Mouse (Mus musculus): ENCODE results near the gene Hsdl1. TPM values are rescaled to one million over a fixed set of nuclear protein-coding genes. Genes with fewer than 3 reads are reported as not detected.

Hsdl1 gene
- polyA plus RNA-seq, 1 experiment: 29.9 TPM

DNA sequence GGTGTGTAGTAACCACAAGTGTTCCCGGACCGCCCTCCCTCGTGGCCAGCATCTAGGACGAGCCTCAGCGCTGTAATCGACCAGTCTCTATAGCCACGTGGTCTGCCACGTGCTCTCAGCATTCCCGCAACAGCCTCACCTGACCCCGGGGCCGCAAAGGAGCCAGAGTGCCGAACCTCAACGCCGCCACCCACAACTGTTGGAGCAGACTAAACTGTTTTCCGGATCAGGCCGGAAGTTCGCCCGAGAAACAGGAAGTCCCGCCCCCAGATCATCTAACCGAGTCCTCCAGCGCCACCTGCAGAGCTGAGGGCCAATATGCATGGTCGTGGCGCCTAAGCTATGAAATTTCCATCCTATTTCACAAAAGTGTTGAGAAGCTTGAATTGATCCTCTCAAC, 30.0 kb upstream of the Hsdl1 start, which contains the start of gene Taf1c:
Taf1c (minus strand) TSS at position 227 of the 400 bp plus-strand sequence.
- under 1% methylated on average over 23 of the region's 23 CpGs for WGBS
- peak; percentile 95 for TF ChIP-seq CTCF (IDR thresholded peaks at IDR 0.05; ENCODE audit: extremely low read depth, insufficient read depth, insufficient read length, insufficient replicate concordance)
- TF ChIP-seq POLR2A (IDR thresholded peaks at IDR 0.05; ENCODE audit: low read depth, low read length): peak; percentile 32
- Histone ChIP-seq H3K36me3 (ENCODE audit: control insufficient read depth, insufficient read depth, low read length) (peaks cover 20% of the 10 kb centered on the region), H3K27ac (ENCODE audit: insufficient read depth, low read length) (peak within 1 kb of the TSS; percentile 77), H3K27me3 (ENCODE audit: control insufficient read depth, insufficient read depth, low read length) (no peaks in the 10 kb centered on the region), H3K4me3 (ENCODE audit: extremely low read depth, insufficient read depth, insufficient read length) (peak within 1 kb of the TSS; percentile 77), H3K4me1 (ENCODE audit: control insufficient read depth, insufficient read depth, insufficient read length) (peaks cover 7% of the 10 kb centered on the region; the same call in 1 of the 2 replicates)
- peak; percentile 86 to 91 for DNase-seq (ENCODE audit: low read depth in 1 of 2, low spot score in 2 of 2)

DNA sequence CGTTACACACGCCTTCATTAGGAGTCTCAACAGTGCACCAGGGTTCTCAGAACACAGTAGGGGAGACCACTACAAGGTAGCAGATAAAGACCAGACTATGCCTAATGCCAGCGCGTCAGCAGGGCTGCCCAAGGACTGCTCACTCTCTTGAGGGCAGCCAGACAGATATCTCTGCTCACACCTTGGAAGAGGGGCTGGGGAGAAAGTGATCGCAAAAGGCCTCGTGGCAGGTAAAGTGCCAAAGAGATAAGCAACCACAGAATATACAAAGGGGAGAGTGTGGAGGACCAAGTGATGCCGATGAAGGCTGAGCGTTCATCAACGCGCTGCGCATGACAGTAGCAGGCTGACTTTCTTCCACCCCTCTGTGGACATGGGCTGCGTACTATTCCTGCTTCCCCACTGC, 29.4 kb upstream of the Hsdl1 start:
- Histone ChIP-seq H3K36me3 (ENCODE audit: control insufficient read depth, insufficient read depth, low read length) (peaks cover 26% of the 10 kb centered on the region), H3K27me3 (ENCODE audit: control insufficient read depth, insufficient read depth, low read length) (no peaks in the 10 kb centered on the region), H3K27ac (ENCODE audit: insufficient read depth, low read length) (no peak overlapping the region), H3K4me3 (ENCODE audit: extremely low read depth, insufficient read depth, insufficient read length) (peak overlapping the region; percentile 77), H3K4me1 (ENCODE audit: control insufficient read depth, insufficient read depth, insufficient read length) (peaks cover 7% of the 10 kb centered on the region; the same call in 1 of the 2 replicates)
- no peak for DNase-seq (ENCODE audit: low read depth in 1 of 2, low spot score in 2 of 2)
- WGBS: 27% methylated on average over 12 of the region's 12 CpGs
- TF ChIP-seq CTCF (IDR thresholded peaks at IDR 0.05; ENCODE audit: extremely low read depth, insufficient read depth, insufficient read length, insufficient replicate concordance) (no peak), POLR2A (IDR thresholded peaks at IDR 0.05; ENCODE audit: low read depth, low read length) (no peak)

DNA sequence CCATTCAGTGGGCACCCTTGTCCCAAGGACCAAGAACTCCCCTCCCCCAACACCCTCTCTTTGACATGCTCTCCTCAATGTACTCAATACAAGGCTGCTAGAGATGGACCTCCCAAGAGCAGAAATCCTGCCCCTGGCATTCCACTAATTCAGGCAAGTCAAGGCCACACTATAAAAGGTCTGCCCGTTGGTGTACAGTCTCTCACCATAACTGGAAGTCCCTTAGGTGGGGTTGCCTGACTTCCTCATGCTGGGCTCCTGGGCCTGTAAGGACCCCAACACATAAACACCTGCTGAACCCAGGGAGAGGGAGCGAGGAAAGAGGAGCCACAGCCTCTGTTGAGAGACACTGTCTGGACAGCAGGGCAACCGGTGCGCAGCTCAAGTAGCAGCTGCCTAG, 28.8 kb upstream of the Hsdl1 start:
- no peaks in the 10 kb centered on the region for H3K27me3 ChIP-seq (ENCODE audit: control insufficient read depth, insufficient read depth, low read length)
- H3K4me3 ChIP-seq (ENCODE audit: extremely low read depth, insufficient read depth, insufficient read length): no peak overlapping the region
- WGBS: 86% methylated on average over 4 of the region's 4 CpGs
- no peak for DNase-seq (ENCODE audit: low read depth in 1 of 2, low spot score in 2 of 2)
- H3K4me1 ChIP-seq (ENCODE audit: control insufficient read depth, insufficient read depth, insufficient read length): peaks cover 7% of the 10 kb centered on the region; the same call in 1 of the 2 replicates
- peaks cover 32% of the 10 kb centered on the region for H3K36me3 ChIP-seq (ENCODE audit: control insufficient read depth, insufficient read depth, low read length)
- TF ChIP-seq CTCF (IDR thresholded peaks at IDR 0.05; ENCODE audit: extremely low read depth, insufficient read depth, insufficient read length, insufficient replicate concordance) (no peak), POLR2A (IDR thresholded peaks at IDR 0.05; ENCODE audit: low read depth, low read length) (no peak)
- no peak overlapping the region for H3K27ac ChIP-seq (ENCODE audit: insufficient read depth, low read length)

DNA sequence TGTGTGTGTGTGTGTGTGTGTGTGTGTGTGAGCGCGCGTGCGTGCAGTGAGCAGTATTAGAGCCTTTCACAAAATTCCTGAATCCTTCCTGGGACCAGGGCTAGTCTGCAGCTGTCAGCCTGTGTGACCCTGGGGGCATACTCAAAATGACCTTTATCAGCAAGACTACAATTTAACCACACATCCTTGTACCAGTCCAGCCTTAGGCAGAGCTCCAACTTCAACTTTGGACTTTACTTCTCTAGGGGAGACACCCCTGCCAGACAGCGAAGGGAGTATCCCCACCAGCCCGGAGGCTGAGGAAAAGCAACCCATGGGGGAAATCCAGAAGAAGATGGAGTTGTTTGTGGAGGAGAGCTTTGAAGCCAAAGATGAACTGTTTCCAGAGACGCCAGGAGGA, 16.5 kb upstream of the Hsdl1 start:
- DNase-seq (ENCODE audit: low read depth in 1 of 2, low spot score in 2 of 2): no peak
- WGBS: 92% methylated on average over 7 of the region's 7 CpGs
- H3K27ac ChIP-seq (ENCODE audit: insufficient read depth, low read length): no peak overlapping the region
- H3K27me3 ChIP-seq (ENCODE audit: control insufficient read depth, insufficient read depth, low read length): no peaks in the 10 kb centered on the region
- H3K36me3 ChIP-seq (ENCODE audit: control insufficient read depth, insufficient read depth, low read length): no peaks in the 10 kb centered on the region
- H3K4me3 ChIP-seq (ENCODE audit: extremely low read depth, insufficient read depth, insufficient read length): no peak overlapping the region
- TF ChIP-seq CTCF (IDR thresholded peaks at IDR 0.05; ENCODE audit: extremely low read depth, insufficient read depth, insufficient read length, insufficient replicate concordance): no peak
- TF ChIP-seq POLR2A (IDR thresholded peaks at IDR 0.05; ENCODE audit: low read depth, low read length): no peak
- peaks cover 3% of the 10 kb centered on the region; the same call in 1 of the 2 replicates for H3K4me1 ChIP-seq (ENCODE audit: control insufficient read depth, insufficient read depth, insufficient read length)

DNA sequence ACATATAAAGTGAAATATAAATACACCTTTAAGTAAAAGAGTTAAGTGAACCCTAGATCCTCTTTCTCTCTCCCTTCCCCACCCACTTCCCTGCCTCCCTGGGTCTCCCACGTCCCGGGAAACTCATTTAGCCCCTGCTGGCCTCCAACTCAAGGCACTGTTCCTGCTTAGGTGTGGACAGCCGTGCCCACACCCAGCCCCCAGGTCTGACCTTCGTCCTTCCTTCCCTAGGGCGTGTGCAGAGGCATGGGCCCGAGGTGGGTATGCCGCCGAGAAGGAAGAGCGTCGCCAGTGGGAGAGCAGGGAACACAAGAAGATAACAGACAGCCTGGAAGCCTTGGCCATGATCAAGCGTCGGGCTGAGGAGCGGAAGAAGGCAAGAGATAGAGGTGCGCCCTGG, 15.4 kb upstream of the Hsdl1 start:
- peaks cover 5% of the 10 kb centered on the region; the same call in 1 of the 2 replicates for H3K4me1 ChIP-seq (ENCODE audit: control insufficient read depth, insufficient read depth, insufficient read length)
- no peak for DNase-seq (ENCODE audit: low read depth in 1 of 2, low spot score in 2 of 2)
- no peaks in the 10 kb centered on the region for H3K36me3 ChIP-seq (ENCODE audit: control insufficient read depth, insufficient read depth, low read length)
- H3K27me3 ChIP-seq (ENCODE audit: control insufficient read depth, insufficient read depth, low read length): no peaks in the 10 kb centered on the region
- TF ChIP-seq POLR2A (IDR thresholded peaks at IDR 0.05; ENCODE audit: low read depth, low read length) (no peak), CTCF (IDR thresholded peaks at IDR 0.05; ENCODE audit: extremely low read depth, insufficient read depth, insufficient read length, insufficient replicate concordance) (no peak)
- H3K27ac ChIP-seq (ENCODE audit: insufficient read depth, low read length): no peak overlapping the region
- 80% methylated on average over 14 of the region's 14 CpGs for WGBS
- H3K4me3 ChIP-seq (ENCODE audit: extremely low read depth, insufficient read depth, insufficient read length): no peak overlapping the region

DNA sequence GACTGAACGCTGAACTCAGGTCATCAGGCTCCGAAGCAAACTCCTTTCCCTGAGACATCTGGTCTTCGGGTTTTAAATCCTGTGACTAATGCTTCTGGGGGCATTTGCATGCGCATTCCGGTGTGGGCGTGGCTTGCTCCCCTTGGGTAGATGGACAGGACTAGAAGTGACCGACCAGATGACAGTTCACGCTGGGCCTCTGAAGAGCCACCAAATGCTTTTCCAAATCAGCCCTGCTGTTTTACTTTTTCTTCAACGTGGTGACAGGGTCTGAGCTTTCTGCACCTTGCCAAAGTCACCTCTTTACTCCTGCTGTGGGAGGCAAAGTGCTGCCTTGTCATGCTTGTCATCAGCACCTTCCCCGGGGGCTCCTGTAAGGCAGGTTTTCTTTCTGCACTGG, 13.9 kb upstream of the Hsdl1 start:
- Histone ChIP-seq H3K27me3 (ENCODE audit: control insufficient read depth, insufficient read depth, low read length) (no peaks in the 10 kb centered on the region), H3K4me1 (ENCODE audit: control insufficient read depth, insufficient read depth, insufficient read length) (peaks cover 3% of the 10 kb centered on the region; the same call in 1 of the 2 replicates), H3K36me3 (ENCODE audit: control insufficient read depth, insufficient read depth, low read length) (no peaks in the 10 kb centered on the region), H3K27ac (ENCODE audit: insufficient read depth, low read length) (no peak overlapping the region), H3K4me3 (ENCODE audit: extremely low read depth, insufficient read depth, insufficient read length) (no peak overlapping the region)
- WGBS: 69% methylated on average over 10 of the region's 10 CpGs
- TF ChIP-seq CTCF (IDR thresholded peaks at IDR 0.05; ENCODE audit: extremely low read depth, insufficient read depth, insufficient read length, insufficient replicate concordance) (no peak), POLR2A (IDR thresholded peaks at IDR 0.05; ENCODE audit: low read depth, low read length) (no peak)
- no peak for DNase-seq (ENCODE audit: low read depth in 1 of 2, low spot score in 2 of 2)

DNA sequence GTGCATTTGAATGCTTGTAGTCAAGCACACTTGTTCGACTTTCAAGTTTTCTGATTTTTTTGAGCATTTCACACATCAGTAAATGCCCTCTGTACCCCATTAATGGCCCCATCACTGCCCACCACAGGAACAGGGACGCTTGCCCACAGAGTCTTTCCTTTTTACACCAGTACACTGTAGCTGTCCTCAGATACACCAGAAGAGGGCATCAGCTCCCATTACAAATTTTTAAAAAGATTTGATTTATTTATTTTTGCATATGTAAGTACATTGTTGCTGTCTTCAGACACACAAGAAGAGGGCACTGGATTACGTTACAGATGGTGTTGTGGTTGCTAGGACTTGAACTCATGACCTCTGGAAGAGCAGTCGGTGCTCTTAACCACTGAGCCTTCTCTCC, 13.3 kb upstream of the Hsdl1 start:
- H3K27me3 ChIP-seq (ENCODE audit: control insufficient read depth, insufficient read depth, low read length): no peaks in the 10 kb centered on the region
- no peak overlapping the region for H3K4me3 ChIP-seq (ENCODE audit: extremely low read depth, insufficient read depth, insufficient read length)
- DNase-seq (ENCODE audit: low read depth in 1 of 2, low spot score in 2 of 2): no peak
- 75% methylated on average over 4 of the region's 4 CpGs for WGBS
- no peak overlapping the region for H3K27ac ChIP-seq (ENCODE audit: insufficient read depth, low read length)
- no peaks in the 10 kb centered on the region for H3K36me3 ChIP-seq (ENCODE audit: control insufficient read depth, insufficient read depth, low read length)
- no peak for TF ChIP-seq CTCF (IDR thresholded peaks at IDR 0.05; ENCODE audit: extremely low read depth, insufficient read depth, insufficient read length, insufficient replicate concordance)
- TF ChIP-seq POLR2A (IDR thresholded peaks at IDR 0.05; ENCODE audit: low read depth, low read length): no peak
- peaks cover 3% of the 10 kb centered on the region; the same call in 1 of the 2 replicates for H3K4me1 ChIP-seq (ENCODE audit: control insufficient read depth, insufficient read depth, insufficient read length)
